24 mouse cellular contexts compared by ENCODE assay signal in genomic region chr1:5273938-5274337, GRCm38 (mm10).
DNase-seq lines count a peak whose midpoint lies in the region; ATAC-seq lines count a peak whose summit lies in the region.
"Had no signal": no experiment of that assay in that cellular context is flagged by ENCODE, and none has a peak within 500 bp of the region (broad histone marks: within the 10 kb centered on the region; RNA-seq: fewer than 3 reads in every experiment).

No protein-coding gene starts in this region.

- no peak overlapping the region for H3K4me3 ChIP-seq in embryonic facial prominence, embryonic 14.5 days (ENCODE audit: low read depth, low read length)
- no peak overlapping the region for H3K4me3 ChIP-seq in embryonic facial prominence, embryonic 10.5 days
- no peak overlapping the region for H3K4me3 ChIP-seq in hindbrain, embryonic 15.5 days
- no peak overlapping the region for H3K4me3 ChIP-seq in hindbrain, embryonic 10.5 days
- no peak overlapping the region for H3K4me3 ChIP-seq in midbrain, embryonic 16.5 days (ENCODE audit: low read depth, low read length)
- no peak overlapping the region for H3K4me3 ChIP-seq in midbrain, embryonic 10.5 days
- H3K4me3 ChIP-seq: embryonic facial prominence, embryonic 12.5 days; erythroblast, embryonic 14.5 days; forebrain, embryonic 13.5 days; heart, adult 2 months; heart, embryonic 10.5 days; heart, embryonic 13.5 days; hindbrain, embryonic 13.5 days had no signal

- H3K27ac ChIP-seq in embryonic facial prominence, embryonic 14.5 days (replicated peaks; ENCODE audit: low read depth, low read length) = no peak overlapping the region
- H3K27ac ChIP-seq in embryonic facial prominence, embryonic 10.5 days (replicated peaks) = no peak overlapping the region
- H3K27ac ChIP-seq in hindbrain, embryonic 15.5 days (replicated peaks) = no peak overlapping the region
- H3K27ac ChIP-seq in hindbrain, embryonic 10.5 days = no peak overlapping the region
- H3K27ac ChIP-seq in midbrain, embryonic 16.5 days (ENCODE audit: low read length) = no peak overlapping the region
- no peak overlapping the region for H3K27ac ChIP-seq in midbrain, embryonic 10.5 days (replicated peaks)
- H3K27ac ChIP-seq: embryonic facial prominence, embryonic 12.5 days; forebrain, embryonic 13.5 days; heart, adult 2 months; heart, embryonic 10.5 days; heart, embryonic 13.5 days; hindbrain, embryonic 13.5 days had no signal

- H3K36me3 ChIP-seq in embryonic facial prominence, embryonic 14.5 days (ENCODE audit: control insufficient read depth, insufficient read depth, low read length) = no peaks in the 10 kb centered on the region
- H3K36me3 ChIP-seq in embryonic facial prominence, embryonic 10.5 days (replicated peaks) = no peaks in the 10 kb centered on the region
- no peaks in the 10 kb centered on the region for H3K36me3 ChIP-seq in hindbrain, embryonic 15.5 days
- H3K36me3 ChIP-seq in hindbrain, embryonic 10.5 days = no peaks in the 10 kb centered on the region
- H3K36me3 ChIP-seq in midbrain, embryonic 16.5 days (ENCODE audit: control insufficient read depth, insufficient read depth, low read length) = no peaks in the 10 kb centered on the region
- H3K36me3 ChIP-seq in midbrain, embryonic 10.5 days = no peaks in the 10 kb centered on the region
- H3K36me3 ChIP-seq: embryonic facial prominence, embryonic 12.5 days; heart, embryonic 10.5 days; heart, embryonic 13.5 days; hindbrain, embryonic 13.5 days had no signal

- H3K9ac ChIP-seq in embryonic facial prominence, embryonic 14.5 days (ENCODE audit: low read depth, low read length) = no peak overlapping the region
- no peak overlapping the region for H3K9ac ChIP-seq in hindbrain, embryonic 15.5 days
- no peak overlapping the region for H3K9ac ChIP-seq in midbrain, embryonic 16.5 days (ENCODE audit: low read depth, low read length)
- H3K9ac ChIP-seq: embryonic facial prominence, embryonic 12.5 days; forebrain, embryonic 13.5 days; heart, embryonic 13.5 days; hindbrain, embryonic 13.5 days had no signal

- no peaks in the 10 kb centered on the region for H3K4me1 ChIP-seq in embryonic facial prominence, embryonic 14.5 days (ENCODE audit: control insufficient read depth, insufficient read depth, low read length)
- H3K4me1 ChIP-seq in embryonic facial prominence, embryonic 10.5 days = no peaks in the 10 kb centered on the region
- no peaks in the 10 kb centered on the region for H3K4me1 ChIP-seq in hindbrain, embryonic 15.5 days (replicated peaks)
- H3K4me1 ChIP-seq in hindbrain, embryonic 10.5 days (replicated peaks) = no peaks in the 10 kb centered on the region
- H3K4me1 ChIP-seq in midbrain, embryonic 16.5 days (ENCODE audit: control insufficient read depth, insufficient read depth, low read length) = no peaks in the 10 kb centered on the region
- H3K4me1 ChIP-seq in midbrain, embryonic 10.5 days = no peaks in the 10 kb centered on the region
- H3K4me1 ChIP-seq: embryonic facial prominence, embryonic 12.5 days; forebrain, embryonic 13.5 days; heart, embryonic 10.5 days; heart, embryonic 13.5 days; hindbrain, embryonic 13.5 days had no signal

- no peak for DNase-seq in embryonic facial prominence, embryonic 14.5 days (ENCODE audit: low spot score)
- no peak for DNase-seq in embryonic facial prominence, embryonic 10.5 days (ENCODE audit: low spot score)
- DNase-seq in hindbrain, embryonic 10.5 days (ENCODE audit: low spot score) = no peak
- no peak for DNase-seq in midbrain, embryonic 10.5 days (ENCODE audit: low spot score)
- DNase-seq: adrenal gland, adult 8-10 months; adrenal gland, postnatal 25 days; cerebellum, adult 18-20 months; cerebellum, adult 9-10 months; cerebellum, postnatal 14 days; gastrocnemius, postnatal 10 days; gastrocnemius, postnatal 36 days; heart, adult 2 months; heart, postnatal 14 days; heart, postnatal 4 days had no signal

- no peaks in the 10 kb centered on the region for H3K27me3 ChIP-seq in embryonic facial prominence, embryonic 14.5 days (replicated peaks; ENCODE audit: control insufficient read depth, insufficient read depth, low read length)
- no peaks in the 10 kb centered on the region for H3K27me3 ChIP-seq in embryonic facial prominence, embryonic 10.5 days (replicated peaks; ENCODE audit: low read depth, poor library complexity, severe bottlenecking)
- H3K27me3 ChIP-seq in hindbrain, embryonic 15.5 days = no peaks in the 10 kb centered on the region
- H3K27me3 ChIP-seq in hindbrain, embryonic 10.5 days (ENCODE audit: insufficient read depth, poor library complexity, severe bottlenecking) = no peaks in the 10 kb centered on the region
- no peaks in the 10 kb centered on the region for H3K27me3 ChIP-seq in midbrain, embryonic 16.5 days (ENCODE audit: control insufficient read depth, insufficient read depth, low read depth, low read length)
- H3K27me3 ChIP-seq in midbrain, embryonic 10.5 days (ENCODE audit: low read depth, poor library complexity, severe bottlenecking) = no peaks in the 10 kb centered on the region
- H3K27me3 ChIP-seq: embryonic facial prominence, embryonic 12.5 days; forebrain, embryonic 13.5 days; heart, embryonic 13.5 days; hindbrain, embryonic 13.5 days had no signal

- no peaks in the 10 kb centered on the region for H3K9me3 ChIP-seq in embryonic facial prominence, embryonic 14.5 days (ENCODE audit: control insufficient read depth, low read length)
- no peaks in the 10 kb centered on the region for H3K9me3 ChIP-seq in embryonic facial prominence, embryonic 10.5 days
- no peaks in the 10 kb centered on the region for H3K9me3 ChIP-seq in hindbrain, embryonic 15.5 days
- no peaks in the 10 kb centered on the region for H3K9me3 ChIP-seq in hindbrain, embryonic 10.5 days
- H3K9me3 ChIP-seq in midbrain, embryonic 16.5 days (replicated peaks; ENCODE audit: control insufficient read depth, low read length, poor library complexity, severe bottlenecking) = no peaks in the 10 kb centered on the region
- H3K9me3 ChIP-seq in midbrain, embryonic 10.5 days (replicated peaks) = no peaks in the 10 kb centered on the region
- H3K9me3 ChIP-seq: embryonic facial prominence, embryonic 12.5 days; forebrain, embryonic 13.5 days; heart, embryonic 10.5 days; heart, embryonic 13.5 days; hindbrain, embryonic 13.5 days had no signal

- ATAC-seq in embryonic facial prominence, embryonic 14.5 days (ENCODE audit: low read depth) = peak; percentile 53; the same call in 1 of the 2 replicates
- peak; percentile 59; the same call in 1 of the 2 replicates for ATAC-seq in hindbrain, embryonic 15.5 days (ENCODE audit: low FRiP score, low read depth)
- ATAC-seq in midbrain, embryonic 16.5 days = peak; percentile 78
- ATAC-seq: activated CD4-positive, CD25-positive, alpha-beta regulatory T cell, adult 4 months; forebrain, embryonic 13.5 days; intestine, postnatal 0 days had no signal

- no peak overlapping the region for H3K4me2 ChIP-seq in embryonic facial prominence, embryonic 14.5 days (ENCODE audit: low read depth, low read length)
- no peak overlapping the region for H3K4me2 ChIP-seq in hindbrain, embryonic 15.5 days
- H3K4me2 ChIP-seq in midbrain, embryonic 16.5 days (ENCODE audit: low read length) = no peak overlapping the region
- H3K4me2 ChIP-seq: embryonic facial prominence, embryonic 12.5 days; forebrain, embryonic 13.5 days; heart, embryonic 13.5 days; hindbrain, embryonic 13.5 days had no signal
